Mouse (Mus musculus): Measurements from ENCODE around the gene Lrch1.

Lrch1 gene

GRCm38 (mm10) chr14:74946751-74947375 is 813 bp downstream of the Lrch1 start:
- DNase-seq (ENCODE audit: low read depth): no peak

GRCm38 (mm10) chr14:74946321-74946750 is 1.3 kb downstream of the Lrch1 start:
- no peak for DNase-seq (ENCODE audit: low read depth)

GRCm38 (mm10) chr14:74945266-74946215 is 2.1 kb downstream of the Lrch1 start:
- DNase-seq (ENCODE audit: low read depth): no peak

GRCm38 (mm10) chr14:74944128-74944755 is 3.4 kb downstream of the Lrch1 start:
- DNase-seq (ENCODE audit: low read depth): no peak

- no peak for DNase-seq (ENCODE audit: low read depth)
Observed at GRCm38 (mm10) chr14:74943581-74944117, 4.0 kb downstream of the Lrch1 start.

- DNase-seq (ENCODE audit: low read depth): no peak
Observed at GRCm38 (mm10) chr14:74943024-74943423, 4.7 kb downstream of the Lrch1 start.

- no peak for DNase-seq (ENCODE audit: low read depth)
Observed at GRCm38 (mm10) chr14:74941591-74941990, 6.1 kb downstream of the Lrch1 start.

- DNase-seq (ENCODE audit: low read depth): no peak
Observed at GRCm38 (mm10) chr14:74940741-74941140, 6.9 kb downstream of the Lrch1 start.

GRCm38 (mm10) chr14:74939355-74939754 is 8.3 kb downstream of the Lrch1 start:
- DNase-seq (ENCODE audit: low read depth): no peak

- DNase-seq (ENCODE audit: low read depth): no peak
Observed at GRCm38 (mm10) chr14:74938896-74939295, 8.8 kb downstream of the Lrch1 start.

- no peak for DNase-seq (ENCODE audit: low read depth)
Observed at GRCm38 (mm10) chr14:74936557-74937261, 11.0 kb downstream of the Lrch1 start.

GRCm38 (mm10) chr14:74935111-74935510 is 12.6 kb downstream of the Lrch1 start:
- DNase-seq (ENCODE audit: low read depth): no peak

GRCm38 (mm10) chr14:74933960-74934710 is 13.5 kb downstream of the Lrch1 start:
- no peak for DNase-seq (ENCODE audit: low read depth)

GRCm38 (mm10) chr14:74929739-74930138 is 17.9 kb downstream of the Lrch1 start:
- DNase-seq (ENCODE audit: low read depth): no peak

GRCm38 (mm10) chr14:74928809-74929432 is 18.8 kb downstream of the Lrch1 start:
- DNase-seq (ENCODE audit: low read depth): no peak

GRCm38 (mm10) chr14:74926899-74927571 is 20.6 kb downstream of the Lrch1 start:
- no peak for DNase-seq (ENCODE audit: low read depth)

GRCm38 (mm10) chr14:74925951-74926517 is 21.6 kb downstream of the Lrch1 start:
- DNase-seq (ENCODE audit: low read depth): no peak

- DNase-seq (ENCODE audit: low read depth): no peak
Observed at GRCm38 (mm10) chr14:74924521-74924920, 23.2 kb downstream of the Lrch1 start.

GRCm38 (mm10) chr14:74924031-74924430 is 23.6 kb downstream of the Lrch1 start:
- DNase-seq (ENCODE audit: low read depth): no peak

Data from c-Kit-positive CD71-negative TER-119-negative erythroid progenitor cells, embryonic 14.5 days (primary cell).